Mouse (Mus musculus) forebrain, embryonic 10.5 days (tissue): ENCODE measurements at regions not wholly inside any gene's neighbourhood (a gene's known extent, or its start where the extent isn't known, plus 50 kb on each side); places are given as distances from the start of the nearest gene placed in this dataset.
"Not testable (repeated sequence)": the region's sequence is repeated elsewhere in the genome, so short reads cannot be mapped to it uniquely, and the experiment has no call there.

Source experiments
- DNase-seq: peaks from one replicate; pipeline ENCODE4 v3.0.0-alpha.2; 2017; ENCODE audit warnings: low spot score; ENCODE audit errors: extremely low spot score
- H3K27ac ChIP-seq: fragments of 300-500 bp; sonication (generic); 2 replicates; pipeline ENCODE4 v1.5.1; 2016; ENCODE audit warnings: mild to moderate bottlenecking
- H3K27me3 ChIP-seq: fragments of 300-500 bp; sonication (generic); 2 replicates; pipeline ENCODE4 v1.6.1; 2016; ENCODE audit warnings: mild to moderate bottlenecking; ENCODE audit not compliant: poor library complexity, severe bottlenecking
- H3K36me3 ChIP-seq: fragments of 300-500 bp; sonication (generic); replicated peaks from 2 replicates; pipeline ENCODE4 v1.6.1; 2016; ENCODE audit warnings: mild to moderate bottlenecking, moderate library complexity
- H3K4me1 ChIP-seq: fragments of 300-500 bp; sonication (generic); 2 replicates; pipeline ENCODE4 v1.6.1; 2016
- H3K4me3 ChIP-seq: fragments of 300-500 bp; sonication (generic); 2 replicates; pipeline ENCODE4 v1.5.1; 2016; ENCODE audit warnings: mild to moderate bottlenecking, moderate library complexity
- H3K9me3 ChIP-seq: fragments of 300-500 bp; sonication (generic); 2 replicates; pipeline ENCODE4 v1.6.1; 2016; ENCODE audit warnings: mild to moderate bottlenecking, moderate library complexity
- WGBS: fragments of 180-500 bp; shearing (Covaris S2); methylation state at CpG from one replicate; pipeline ENCODE4 v1.1.7; 2016; 5-methylcytosine and 5-hydroxymethylcytosine counted together

GRCm38 (mm10) chr16:3114473-3115335, 476.1 kb upstream of the Olfr161 start:
- WGBS, result 48% methylated on average over 3 of the region's 3 CpGs
- not testable (repeated sequence) for H3K36me3 ChIP-seq, H3K4me3 ChIP-seq, H3K27ac ChIP-seq, H3K4me1 ChIP-seq, H3K27me3 ChIP-seq, DNase-seq, H3K9me3 ChIP-seq

DNA sequence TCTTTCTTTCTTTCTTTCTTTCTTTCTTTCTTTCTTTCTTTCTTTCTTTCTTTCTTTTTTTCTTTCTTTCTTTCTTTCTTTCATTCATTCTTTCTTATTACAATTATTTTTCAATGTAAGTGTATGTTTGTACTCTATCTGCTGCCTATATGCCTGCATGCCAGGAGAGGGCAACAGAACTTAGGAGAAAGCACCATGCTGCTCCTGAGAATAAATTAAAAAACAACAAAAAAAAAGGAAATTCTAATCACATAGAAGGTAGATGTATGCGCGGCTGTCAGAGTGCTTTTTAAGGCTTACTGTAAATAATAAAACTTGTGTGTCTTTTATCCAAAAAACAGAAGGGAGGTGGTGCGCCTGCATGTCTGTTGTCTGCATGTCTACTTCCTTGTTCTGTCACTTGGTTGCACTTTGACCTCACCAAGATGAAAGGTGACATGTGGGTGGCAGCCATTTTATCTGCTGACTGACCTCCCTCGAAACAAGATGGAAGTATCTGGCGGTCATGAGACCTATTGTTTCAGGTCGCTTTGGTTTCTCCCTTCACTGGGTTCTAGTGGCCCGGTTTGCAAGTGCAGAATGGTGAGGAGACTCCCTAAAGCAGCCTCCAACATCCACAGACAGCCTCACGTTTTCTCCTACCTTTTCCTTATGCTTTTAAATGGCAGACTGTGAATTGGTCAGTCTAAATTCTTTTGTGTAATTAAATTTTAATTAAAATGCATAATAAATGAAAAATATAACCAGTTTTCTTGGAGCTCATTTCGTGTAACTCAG, 475.3 kb upstream of the Olfr161 start:
- 83% methylated on average over 8 of the region's 9 CpGs for WGBS
- H3K36me3 ChIP-seq, H3K4me3 ChIP-seq, H3K4me1 ChIP-seq, H3K9me3 ChIP-seq, H3K27ac ChIP-seq, H3K27me3 ChIP-seq: not testable (repeated sequence)
- DNase-seq, result peak; percentile 13

- not testable (repeated sequence) for H3K36me3 ChIP-seq, H3K9me3 ChIP-seq, H3K4me1 ChIP-seq, H3K4me3 ChIP-seq, DNase-seq, H3K27ac ChIP-seq, H3K27me3 ChIP-seq
- 78% methylated on average over 2 of the region's 3 CpGs for WGBS
Measured at GRCm38 (mm10) chr16:3116113-3116511, 474.7 kb upstream of the Olfr161 start.

GRCm38 (mm10) chr16:3121216-3121615, 469.6 kb upstream of the Olfr161 start:
- not testable (repeated sequence) for DNase-seq, H3K4me1 ChIP-seq, H3K36me3 ChIP-seq, H3K9me3 ChIP-seq, H3K4me3 ChIP-seq, H3K27me3 ChIP-seq, H3K27ac ChIP-seq

DNA sequence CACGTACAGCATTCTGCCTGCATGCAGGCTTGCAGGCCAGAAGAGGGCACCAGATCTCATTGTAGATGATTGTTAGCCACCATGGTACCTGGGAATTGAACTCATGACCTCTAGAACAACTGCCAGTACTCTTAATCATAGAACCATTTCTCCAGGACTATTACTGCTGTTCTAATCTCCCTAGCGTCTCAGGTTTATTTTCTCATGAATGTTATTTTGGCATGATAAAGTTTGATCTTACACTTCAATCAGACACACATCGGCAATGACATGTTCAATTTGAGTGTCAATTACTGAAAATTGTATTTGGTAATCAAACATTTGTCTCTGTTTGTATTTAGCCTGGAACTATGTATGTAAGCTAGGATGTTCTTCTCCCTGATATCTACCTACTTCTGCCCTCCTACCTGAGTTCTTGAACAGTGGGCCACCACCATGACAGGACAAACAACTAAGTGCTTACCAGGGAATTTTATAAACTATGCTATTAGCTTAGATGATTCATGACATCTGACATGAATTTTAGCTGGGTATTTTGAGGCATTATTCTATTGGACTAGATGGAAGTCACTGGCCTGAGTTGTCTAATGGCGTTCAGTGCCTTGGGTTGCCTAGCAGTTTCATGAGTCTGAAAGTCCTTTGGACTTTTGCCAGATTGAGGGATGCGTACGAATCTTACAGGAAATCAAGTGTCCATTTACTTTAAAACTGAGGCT, 468.5 kb upstream of the Olfr161 start:
- not testable (repeated sequence) for H3K27me3 ChIP-seq, DNase-seq, H3K4me3 ChIP-seq, H3K27ac ChIP-seq, H3K9me3 ChIP-seq, H3K36me3 ChIP-seq, H3K4me1 ChIP-seq
- WGBS, result 57% methylated on average over 4 of the region's 6 CpGs

DNA sequence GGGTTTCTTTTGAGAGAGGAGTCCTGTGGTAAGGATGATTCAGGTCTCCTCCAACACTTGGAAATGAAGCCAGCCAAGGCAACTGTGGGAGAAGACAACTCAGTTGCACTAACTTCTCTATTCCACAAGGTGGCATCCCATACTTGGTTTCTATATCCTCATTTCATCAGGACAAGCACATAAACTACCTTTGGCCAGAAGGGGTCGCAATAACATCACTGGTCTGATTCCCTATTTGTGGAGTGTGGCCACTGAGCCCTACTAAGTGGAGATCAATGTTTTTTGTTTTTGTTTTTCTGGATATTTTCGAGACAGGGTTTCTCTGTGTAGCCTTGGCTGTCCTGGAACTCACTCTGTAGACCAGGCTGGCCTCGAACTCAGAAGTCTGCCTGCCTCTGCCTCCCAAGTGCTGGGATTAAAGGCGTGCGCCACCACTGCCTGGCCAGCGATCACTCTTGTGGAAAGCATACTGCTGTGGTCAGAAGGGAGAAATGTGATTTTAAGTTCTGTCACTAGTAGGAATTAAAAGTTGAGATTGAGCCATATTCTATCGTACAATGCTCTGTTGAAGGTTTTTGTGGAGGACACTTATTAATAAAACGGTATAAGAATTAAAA, 467.9 kb upstream of the Olfr161 start:
- H3K36me3 ChIP-seq, H3K4me3 ChIP-seq, H3K9me3 ChIP-seq, H3K27ac ChIP-seq, H3K4me1 ChIP-seq, H3K27me3 ChIP-seq: not testable (repeated sequence)
- 70% methylated on average over 8 of the region's 8 CpGs for WGBS
- DNase-seq, result peak; percentile 13

- H3K36me3 ChIP-seq, H3K27ac ChIP-seq, H3K27me3 ChIP-seq, H3K4me3 ChIP-seq, H3K4me1 ChIP-seq, DNase-seq: not testable (repeated sequence)
- WGBS, result 50% methylated on average over 2 of the region's 2 CpGs
- peaks cover 14% of the 10 kb centered on the region for H3K9me3 ChIP-seq
Measured at GRCm38 (mm10) chr16:3127317-3127716, 463.5 kb upstream of the Olfr161 start.
